ENCODE assay signal across 19 mouse cellular contexts in genomic region chr10:105200678-105201077, GRCm38 (mm10).
DNase-seq lines count a peak whose midpoint lies in the region; ATAC-seq and TF ChIP-seq lines count a peak whose summit lies in the region.
"Had no signal": no experiment of that assay in that cellular context is flagged by ENCODE, and none has a peak within 500 bp of the region (broad histone marks: within the 10 kb centered on the region; RNA-seq: fewer than 3 reads in every experiment).

No protein-coding gene starts in this region.

- 84% methylated on average over 2 of the region's 2 CpGs for WGBS in midbrain, embryonic 11.5 days
- 63% methylated on average over 2 of the region's 2 CpGs for WGBS in midbrain, postnatal 0 days
- 61% methylated on average over 2 of the region's 2 CpGs for WGBS in neural tube, embryonic 12.5 days
- WGBS in hindbrain, embryonic 12.5 days = 68% methylated on average over 2 of the region's 2 CpGs
- WGBS in hindbrain, embryonic 14.5 days = 51% methylated on average over 2 of the region's 2 CpGs

- no peak for TF ChIP-seq CTCF in midbrain, postnatal 0 days (IDR thresholded peaks at IDR 0.05)

- peaks cover 14% of the 10 kb centered on the region for H3K4me1 ChIP-seq in midbrain, embryonic 11.5 days (ENCODE audit: control insufficient read depth, insufficient read depth, low read length)
- no peaks in the 10 kb centered on the region for H3K4me1 ChIP-seq in midbrain, postnatal 0 days (ENCODE audit: insufficient read depth, low read length)
- H3K4me1 ChIP-seq in neural tube, embryonic 12.5 days = peaks cover 15% of the 10 kb centered on the region
- peaks cover 9% of the 10 kb centered on the region for H3K4me1 ChIP-seq in hindbrain, embryonic 12.5 days
- peaks cover 13% of the 10 kb centered on the region for H3K4me1 ChIP-seq in hindbrain, embryonic 14.5 days (replicated peaks; ENCODE audit: control insufficient read depth, insufficient read depth, low read length)
- H3K4me1 ChIP-seq: embryonic facial prominence, embryonic 15.5 days; heart, embryonic 10.5 days had no signal

- H3K27me3 ChIP-seq in midbrain, embryonic 11.5 days (ENCODE audit: control insufficient read depth, insufficient read depth, low read length) = no peaks in the 10 kb centered on the region
- H3K27me3 ChIP-seq in midbrain, postnatal 0 days (ENCODE audit: insufficient read depth, low read length) = no peaks in the 10 kb centered on the region
- no peaks in the 10 kb centered on the region for H3K27me3 ChIP-seq in neural tube, embryonic 12.5 days (replicated peaks)
- no peaks in the 10 kb centered on the region for H3K27me3 ChIP-seq in hindbrain, embryonic 12.5 days
- no peaks in the 10 kb centered on the region for H3K27me3 ChIP-seq in hindbrain, embryonic 14.5 days (ENCODE audit: control insufficient read depth, insufficient read depth, low read length)
- H3K27me3 ChIP-seq: embryonic facial prominence, embryonic 15.5 days had no signal

- no peak overlapping the region for H3K27ac ChIP-seq in midbrain, embryonic 11.5 days (ENCODE audit: low read depth, low read length)
- H3K27ac ChIP-seq in midbrain, postnatal 0 days (ENCODE audit: low read depth, low read length) = no peak overlapping the region
- no peak overlapping the region for H3K27ac ChIP-seq in neural tube, embryonic 12.5 days
- 0 out of 2 replicates have a peak overlapping the region, but pooled peaks have one; percentile 44 for H3K27ac ChIP-seq in hindbrain, embryonic 12.5 days
- no peak overlapping the region for H3K27ac ChIP-seq in hindbrain, embryonic 14.5 days
- H3K27ac ChIP-seq: embryonic facial prominence, embryonic 15.5 days; heart, embryonic 10.5 days had no signal

- peak; percentile 43 for ATAC-seq in midbrain, embryonic 11.5 days (ENCODE audit: low FRiP score)
- ATAC-seq in midbrain, postnatal 0 days (ENCODE audit: low FRiP score) = no peak
- ATAC-seq in neural tube, embryonic 12.5 days (ENCODE audit: low FRiP score, low read depth) = peak; percentile 46; the same call in 1 of the 2 replicates
- ATAC-seq in hindbrain, embryonic 12.5 days (ENCODE audit: low FRiP score) = peak; percentile 55
- peak; percentile 47; the same call in 1 of the 2 replicates for ATAC-seq in hindbrain, embryonic 14.5 days (ENCODE audit: low FRiP score)

- DNase-seq in midbrain, embryonic 11.5 days (ENCODE audit: low spot score, missing footprints) = peak; percentile 81
- DNase-seq in midbrain, postnatal 0 days (ENCODE audit: low spot score) = no peak
- DNase-seq in neural tube, embryonic 10.5 days (ENCODE audit: extremely low spot score, low spot score) = no peak
- no peak for DNase-seq in hindbrain, embryonic 14.5 days (ENCODE audit: low spot score)
- no peak for DNase-seq in left cerebral cortex, adult 11 months (ENCODE audit: low spot score)
- DNase-seq: adrenal gland, adult 8-10 months; cerebellum, adult 11 months; cerebellum, adult 8-10 months; cerebellum, postnatal 14 days; gastrocnemius, postnatal 10 days; heart, adult 18-20 months; heart, postnatal 10 days; heart, postnatal 4 days had no signal

- no peak overlapping the region for H3K4me2 ChIP-seq in midbrain, embryonic 11.5 days
- H3K4me2 ChIP-seq in midbrain, postnatal 0 days (ENCODE audit: low read depth, low read length, poor library complexity, severe bottlenecking) = no peak overlapping the region
- H3K4me2 ChIP-seq in neural tube, embryonic 12.5 days (replicated peaks) = no peak overlapping the region
- H3K4me2 ChIP-seq in hindbrain, embryonic 12.5 days (replicated peaks) = no peak overlapping the region
- no peak overlapping the region for H3K4me2 ChIP-seq in hindbrain, embryonic 14.5 days (replicated peaks)
- H3K4me2 ChIP-seq: embryonic facial prominence, embryonic 15.5 days had no signal

- no peak overlapping the region for H3K4me3 ChIP-seq in midbrain, embryonic 11.5 days (ENCODE audit: low read depth, low read length)
- H3K4me3 ChIP-seq in midbrain, postnatal 0 days (ENCODE audit: low read depth, low read length) = no peak overlapping the region
- H3K4me3 ChIP-seq in neural tube, embryonic 12.5 days = no peak overlapping the region
- no peak overlapping the region for H3K4me3 ChIP-seq in hindbrain, embryonic 12.5 days
- H3K4me3 ChIP-seq in hindbrain, embryonic 14.5 days (replicated peaks; ENCODE audit: low read length) = no peak overlapping the region
- H3K4me3 ChIP-seq: embryonic facial prominence, embryonic 15.5 days; erythroblast, embryonic 14.5 days; forebrain, embryonic 10.5 days; heart, embryonic 10.5 days had no signal

- no peaks in the 10 kb centered on the region for H3K9me3 ChIP-seq in midbrain, embryonic 11.5 days (ENCODE audit: control insufficient read depth, low read length)
- no peaks in the 10 kb centered on the region for H3K9me3 ChIP-seq in midbrain, postnatal 0 days (ENCODE audit: low read length)
- H3K9me3 ChIP-seq in neural tube, embryonic 12.5 days = no peaks in the 10 kb centered on the region
- no peaks in the 10 kb centered on the region for H3K9me3 ChIP-seq in hindbrain, embryonic 12.5 days (replicated peaks)
- H3K9me3 ChIP-seq in hindbrain, embryonic 14.5 days (ENCODE audit: control insufficient read depth, low read length) = no peaks in the 10 kb centered on the region
- H3K9me3 ChIP-seq: embryonic facial prominence, embryonic 15.5 days; forebrain, embryonic 10.5 days; heart, embryonic 10.5 days had no signal

- H3K9ac ChIP-seq in midbrain, embryonic 11.5 days (ENCODE audit: low read length) = no peak overlapping the region
- H3K9ac ChIP-seq in midbrain, postnatal 0 days (replicated peaks; ENCODE audit: low read length, poor library complexity, severe bottlenecking) = no peak overlapping the region
- no peak overlapping the region for H3K9ac ChIP-seq in neural tube, embryonic 12.5 days
- H3K9ac ChIP-seq in hindbrain, embryonic 12.5 days = no peak overlapping the region
- H3K9ac ChIP-seq in hindbrain, embryonic 14.5 days = no peak overlapping the region
- H3K9ac ChIP-seq: embryonic facial prominence, embryonic 15.5 days had no signal

- H3K36me3 ChIP-seq in midbrain, embryonic 11.5 days (ENCODE audit: control insufficient read depth, insufficient read depth, low read length) = no peaks in the 10 kb centered on the region
- no peaks in the 10 kb centered on the region for H3K36me3 ChIP-seq in midbrain, postnatal 0 days (ENCODE audit: insufficient read depth, low read length)
- no peaks in the 10 kb centered on the region for H3K36me3 ChIP-seq in neural tube, embryonic 12.5 days
- no peaks in the 10 kb centered on the region for H3K36me3 ChIP-seq in hindbrain, embryonic 12.5 days
- H3K36me3 ChIP-seq in hindbrain, embryonic 14.5 days (replicated peaks; ENCODE audit: control insufficient read depth, insufficient read depth) = no peaks in the 10 kb centered on the region
- H3K36me3 ChIP-seq: embryonic facial prominence, embryonic 15.5 days; forebrain, embryonic 10.5 days; heart, embryonic 10.5 days had no signal
